Comparison of ENCODE assay signal across 9 mouse cellular contexts in genomic region chr4:131918711-131919500, GRCm38 (mm10). TPM values are rescaled to one million over a fixed set of nuclear protein-coding genes. Genes with fewer than 3 reads are reported as not detected.
DNase-seq lines count a peak whose midpoint lies in the region; ATAC-seq lines count a peak whose summit lies in the region.
"Had no signal": no experiment of that assay in that cellular context is flagged by ENCODE, and none has a peak within 500 bp of the region (broad histone marks: within the 10 kb centered on the region; RNA-seq: fewer than 3 reads in every experiment).

No protein-coding gene starts in this region.

- DNase-seq in forebrain, embryonic 11.5 days (ENCODE audit: low spot score): peak; percentile 68
- DNase-seq in embryo, embryonic 11.5 days (ENCODE audit: low read depth, low spot score): peak; percentile 59
- peak; percentile 67 for DNase-seq in kidney, adult 11 months
- no peak for DNase-seq in left cerebral cortex, postnatal 36 days (ENCODE audit: low spot score in 2 of 2)
- no peak for DNase-seq in layer of hippocampus, adult 9-10 months (ENCODE audit: low spot score)
- no peak for DNase-seq in cerebellum, adult 9-10 months

- H3K4me2 ChIP-seq in forebrain, embryonic 11.5 days (ENCODE audit: low read depth, low read length, severe bottlenecking): no peak overlapping the region
- H3K4me2 ChIP-seq in forebrain, embryonic 13.5 days: no peak overlapping the region
- H3K4me2 ChIP-seq in liver, embryonic 16.5 days (ENCODE audit: low read depth, low read length): 0 out of 2 replicates have a peak overlapping the region, but pooled peaks have one; percentile 0

- peaks cover 36% of the 10 kb centered on the region for H3K4me1 ChIP-seq in forebrain, embryonic 11.5 days (replicated peaks; ENCODE audit: control insufficient read depth, insufficient read depth, low read length)
- peaks cover 47% of the 10 kb centered on the region for H3K4me1 ChIP-seq in forebrain, embryonic 13.5 days
- H3K4me1 ChIP-seq in liver, embryonic 16.5 days (ENCODE audit: control insufficient read depth, low read depth, low read length): peaks cover 30% of the 10 kb centered on the region

- no peaks in the 10 kb centered on the region for H3K36me3 ChIP-seq in forebrain, embryonic 11.5 days (ENCODE audit: control insufficient read depth, insufficient read depth, low read length)
- peaks cover 3% of the 10 kb centered on the region; the same call in 1 of the 2 replicates for H3K36me3 ChIP-seq in forebrain, embryonic 13.5 days (ENCODE audit: poor library complexity, severe bottlenecking)
- peaks cover 13% of the 10 kb centered on the region for H3K36me3 ChIP-seq in liver, embryonic 16.5 days (ENCODE audit: control insufficient read depth, insufficient read depth)

- intact Hi-C loops in left cerebral cortex, postnatal 36 days (cut with DNase I): loop anchor here (5.0 kb wide), 2 partner anchors 43 to 158 kb away; partner anchors contain the start of gene Epb41

- 13% methylated on average over 15 of the region's 15 CpGs for WGBS in forebrain, embryonic 11.5 days
- WGBS in forebrain, embryonic 13.5 days: 12% methylated on average over 15 of the region's 15 CpGs
- WGBS in liver, embryonic 16.5 days (ENCODE audit: insufficient replicate concordance): 22% methylated on average over 15 of the region's 15 CpGs

- peaks cover 91% of the 10 kb centered on the region for H3K27me3 ChIP-seq in forebrain, embryonic 11.5 days (ENCODE audit: control insufficient read depth, insufficient read depth, low read length)
- H3K27me3 ChIP-seq in forebrain, embryonic 13.5 days: peaks cover 99% of the 10 kb centered on the region
- H3K27me3 ChIP-seq in liver, embryonic 16.5 days (ENCODE audit: control insufficient read depth, insufficient read depth, low read depth, low read length): peaks cover 100% of the 10 kb centered on the region

- H3K4me3 ChIP-seq in forebrain, embryonic 11.5 days (ENCODE audit: low read depth, low read length): no peak overlapping the region
- no peak overlapping the region for H3K4me3 ChIP-seq in forebrain, embryonic 13.5 days
- no peak overlapping the region for H3K4me3 ChIP-seq in liver, embryonic 16.5 days (ENCODE audit: low read depth, low read length)

- no peak overlapping the region for H3K9ac ChIP-seq in forebrain, embryonic 11.5 days (ENCODE audit: low read length)
- no peak overlapping the region for H3K9ac ChIP-seq in forebrain, embryonic 13.5 days
- no peak overlapping the region for H3K9ac ChIP-seq in liver, embryonic 16.5 days (ENCODE audit: low read depth, low read length)

- ATAC-seq in forebrain, embryonic 11.5 days (replicated peaks; ENCODE audit: low FRiP score): no peak
- no peak for ATAC-seq in forebrain, embryonic 13.5 days
- peak; percentile 15 for ATAC-seq in liver, embryonic 16.5 days (ENCODE audit: low read depth)
- ATAC-seq: hindbrain, embryonic 16.5 days had no signal

- no peaks in the 10 kb centered on the region for H3K9me3 ChIP-seq in forebrain, embryonic 11.5 days (ENCODE audit: control insufficient read depth, low read length)
- no peaks in the 10 kb centered on the region for H3K9me3 ChIP-seq in forebrain, embryonic 13.5 days (replicated peaks)
- no peaks in the 10 kb centered on the region for H3K9me3 ChIP-seq in liver, embryonic 16.5 days (replicated peaks; ENCODE audit: control insufficient read depth, low read length)

- no peak overlapping the region for H3K27ac ChIP-seq in forebrain, embryonic 11.5 days (ENCODE audit: low read depth, low read length)
- H3K27ac ChIP-seq in forebrain, embryonic 13.5 days: no peak overlapping the region
- H3K27ac ChIP-seq in liver, embryonic 16.5 days (ENCODE audit: low read length): no peak overlapping the region

RNA-seq across cellular contexts. Expression of gene Tmem200b, which starts 2.7 kb away (rescaled TPM):
- 0.72 and 1.2 TPM in 2 replicates for polyA plus RNA-seq in forebrain, embryonic 11.5 days (2014; fragmentation: Nextera tagmentation; extraction: Ambion mirVana)
- not detected in 2 replicates for polyA plus RNA-seq in forebrain, embryonic 13.5 days (2015; fragmentation: Nextera tagmentation; extraction: Ambion mirVana)
- polyA plus RNA-seq in liver, embryonic 16.5 days (2015; fragmentation: Nextera tagmentation; extraction: Ambion mirVana): not detected in 2 replicates
- 10 to 100 TPM in 1 of 2 experiments, 1 to 10 TPM in 1; 8.2 to 11.0 TPM for total RNA-seq in left cerebral cortex, postnatal 36 days (2021)
- polyA plus RNA-seq: hindbrain, embryonic 16.5 days had no signal

RNA-seq across cellular contexts. Expression of gene Srsf4, which starts 45.5 kb away (rescaled TPM):
- polyA plus RNA-seq in forebrain, embryonic 11.5 days (2014; fragmentation: Nextera tagmentation; extraction: Ambion mirVana): 191 TPM in 2 replicates
- polyA plus RNA-seq in forebrain, embryonic 13.5 days (2015; fragmentation: Nextera tagmentation; extraction: Ambion mirVana): 166 and 168 TPM in 2 replicates
- polyA plus RNA-seq in liver, embryonic 16.5 days (2015; fragmentation: Nextera tagmentation; extraction: Ambion mirVana): 51.2 and 51.9 TPM in 2 replicates
- total RNA-seq in left cerebral cortex, postnatal 36 days (2021): 10 to 100 TPM; 70.3 to 76.8 TPM

Comparison
In these comparisons a context has a peak if more than half of its experiments do, and no peak if none do; other contexts are left out.
1. DNase-seq: peak in forebrain, embryonic 11.5 days (single experiment), embryo, embryonic 11.5 days (single experiment) and kidney, adult 11 months (single experiment); none in left cerebral cortex, postnatal 36 days (0 of 2), layer of hippocampus, adult 9-10 months (single experiment) and cerebellum, adult 9-10 months (single experiment).